16 mouse cellular contexts compared by ENCODE assay signal in genomic region chr1:184615991-184616390, GRCm38 (mm10).
"Had no signal": no experiment of that assay in that cellular context is flagged by ENCODE, and none has a peak within 500 bp of the region (broad histone marks: within the 10 kb centered on the region; RNA-seq: fewer than 3 reads in every experiment).

No protein-coding gene starts in this region.

- H3K27me3 ChIP-seq: midbrain, embryonic 12.5 days; neural tube, embryonic 12.5 days had no signal

- H3K36me3 ChIP-seq: lung, embryonic 15.5 days; midbrain, embryonic 10.5 days; midbrain, embryonic 12.5 days; neural tube, embryonic 12.5 days had no signal

- H3K4me1 ChIP-seq: lung, embryonic 15.5 days; midbrain, embryonic 10.5 days; midbrain, embryonic 12.5 days; neural tube, embryonic 12.5 days had no signal

- H3K4me3 ChIP-seq: lung, embryonic 15.5 days; midbrain, embryonic 10.5 days; midbrain, embryonic 12.5 days; myocyte; neural tube, embryonic 12.5 days had no signal

- H3K9me3 ChIP-seq: lung, embryonic 15.5 days; midbrain, embryonic 10.5 days; midbrain, embryonic 12.5 days; neural tube, embryonic 12.5 days had no signal

- ATAC-seq: liver, postnatal 0 days; lung, postnatal 0 days; midbrain, embryonic 16.5 days had no signal

- DNase-seq: liver, postnatal 0 days; lung, adult 2 months; lung, postnatal 14 days; lung, postnatal 36 days; midbrain, embryonic 14.5 days; right cerebral cortex, postnatal 14 days; thymus, adult 18-20 months; thymus, postnatal 14 days; thymus, postnatal 36 days had no signal

- H3K4me2 ChIP-seq: lung, embryonic 15.5 days; midbrain, embryonic 12.5 days; neural tube, embryonic 12.5 days had no signal

- H3K9ac ChIP-seq: liver, postnatal 0 days; lung, embryonic 15.5 days; midbrain, embryonic 12.5 days; neural tube, embryonic 12.5 days had no signal

- H3K27ac ChIP-seq: lung, embryonic 15.5 days; midbrain, embryonic 10.5 days; midbrain, embryonic 12.5 days; neural tube, embryonic 12.5 days had no signal
